In genomic region chr16:51617579-51617978, GRCm38 (mm10) we compare ENCODE assay signal across 25 mouse cellular contexts.
A peak's percentile ranks its signal among the peaks of the same experiment; 100 is the strongest.
DNase-seq lines count a peak whose midpoint lies in the region; ATAC-seq and TF ChIP-seq lines count a peak whose summit lies in the region.
"Had no signal": no experiment of that assay in that cellular context is flagged by ENCODE, and none has a peak within 500 bp of the region (broad histone marks: within the 10 kb centered on the region; RNA-seq: fewer than 3 reads in every experiment).

No protein-coding gene starts in this region.

- TF ChIP-seq CTCF in intestine, postnatal 0 days (IDR thresholded peaks at IDR 0.05; ENCODE audit: low read depth) = no peak

- ATAC-seq in intestine, embryonic 16.5 days = peak; percentile 50; the same call in 1 of the 2 replicates
- ATAC-seq in intestine, embryonic 15.5 days = no peak
- peak; percentile 36; the same call in 1 of the 2 replicates for ATAC-seq in intestine, postnatal 0 days
- ATAC-seq in stomach, embryonic 14.5 days (ENCODE audit: insufficient number of reproducible peaks, insufficient read depth, low FRiP score, low read depth) = peak; percentile 53
- peak; percentile 86; the same call in 1 of the 2 replicates for ATAC-seq in stomach, embryonic 16.5 days (ENCODE audit: insufficient read depth, low FRiP score)
- no peak for ATAC-seq in forebrain, embryonic 15.5 days (replicated peaks)
- ATAC-seq: activated CD4-positive, CD25-positive, alpha-beta regulatory T cell, adult 4 months; CD4-positive, CD25-positive, alpha-beta regulatory T cell, adult 4 months; forebrain, embryonic 13.5 days; Patski had no signal

- no peak overlapping the region for H3K9ac ChIP-seq in intestine, embryonic 16.5 days (ENCODE audit: low read depth, low read length)
- H3K9ac ChIP-seq in intestine, embryonic 15.5 days = no peak overlapping the region
- H3K9ac ChIP-seq in intestine, postnatal 0 days (ENCODE audit: low read depth, low read length) = no peak overlapping the region
- no peak overlapping the region for H3K9ac ChIP-seq in stomach, embryonic 14.5 days (replicated peaks; ENCODE audit: low read depth, low read length)
- H3K9ac ChIP-seq in stomach, embryonic 16.5 days (ENCODE audit: low read length) = no peak overlapping the region
- H3K9ac ChIP-seq in forebrain, embryonic 15.5 days (replicated peaks) = no peak overlapping the region
- H3K9ac ChIP-seq: embryonic facial prominence, embryonic 12.5 days; forebrain, embryonic 13.5 days had no signal

- H3K36me3 ChIP-seq in intestine, embryonic 16.5 days (ENCODE audit: control insufficient read depth, insufficient read depth, low read length) = no peaks in the 10 kb centered on the region
- no peaks in the 10 kb centered on the region for H3K36me3 ChIP-seq in intestine, embryonic 15.5 days
- no peaks in the 10 kb centered on the region for H3K36me3 ChIP-seq in intestine, postnatal 0 days (ENCODE audit: control insufficient read depth, insufficient read depth)
- H3K36me3 ChIP-seq in stomach, embryonic 14.5 days (ENCODE audit: control insufficient read depth, insufficient read depth, low read length) = no peaks in the 10 kb centered on the region
- H3K36me3 ChIP-seq in stomach, embryonic 16.5 days (ENCODE audit: control insufficient read depth, insufficient read depth, low read length) = no peaks in the 10 kb centered on the region
- no peaks in the 10 kb centered on the region for H3K36me3 ChIP-seq in forebrain, embryonic 15.5 days
- H3K36me3 ChIP-seq: embryonic facial prominence, embryonic 10.5 days; embryonic facial prominence, embryonic 12.5 days; G1E had no signal

- no peak overlapping the region for H3K27ac ChIP-seq in intestine, embryonic 16.5 days (ENCODE audit: low read length)
- H3K27ac ChIP-seq in intestine, embryonic 15.5 days = no peak overlapping the region
- no peak overlapping the region for H3K27ac ChIP-seq in intestine, postnatal 0 days (ENCODE audit: low read depth, low read length)
- no peak overlapping the region for H3K27ac ChIP-seq in stomach, embryonic 14.5 days (ENCODE audit: low read length)
- H3K27ac ChIP-seq in stomach, embryonic 16.5 days (ENCODE audit: low read length) = no peak overlapping the region
- H3K27ac ChIP-seq in forebrain, embryonic 15.5 days (replicated peaks) = no peak overlapping the region
- H3K27ac ChIP-seq: embryonic facial prominence, embryonic 10.5 days; embryonic facial prominence, embryonic 12.5 days; forebrain, embryonic 13.5 days had no signal

- H3K4me3 ChIP-seq in intestine, embryonic 16.5 days (ENCODE audit: low read length) = no peak overlapping the region
- H3K4me3 ChIP-seq in intestine, embryonic 15.5 days (replicated peaks) = no peak overlapping the region
- no peak overlapping the region for H3K4me3 ChIP-seq in intestine, postnatal 0 days (ENCODE audit: low read depth, low read length)
- no peak overlapping the region for H3K4me3 ChIP-seq in stomach, embryonic 14.5 days (ENCODE audit: low read depth, low read length)
- no peak overlapping the region for H3K4me3 ChIP-seq in stomach, embryonic 16.5 days (replicated peaks; ENCODE audit: low read length)
- no peak overlapping the region for H3K4me3 ChIP-seq in forebrain, embryonic 15.5 days
- H3K4me3 ChIP-seq: embryonic facial prominence, embryonic 10.5 days; embryonic facial prominence, embryonic 12.5 days; forebrain, embryonic 13.5 days had no signal

- no peaks in the 10 kb centered on the region for H3K4me1 ChIP-seq in intestine, embryonic 16.5 days (ENCODE audit: control insufficient read depth, insufficient read depth, low read length)
- no peaks in the 10 kb centered on the region for H3K4me1 ChIP-seq in intestine, embryonic 15.5 days (replicated peaks)
- no peaks in the 10 kb centered on the region for H3K4me1 ChIP-seq in intestine, postnatal 0 days (replicated peaks; ENCODE audit: control insufficient read depth, insufficient read depth, low read length)
- no peaks in the 10 kb centered on the region for H3K4me1 ChIP-seq in stomach, embryonic 14.5 days (ENCODE audit: control insufficient read depth, insufficient read depth, low read length)
- no peaks in the 10 kb centered on the region for H3K4me1 ChIP-seq in stomach, embryonic 16.5 days (ENCODE audit: control insufficient read depth, insufficient read depth, low read length)
- no peaks in the 10 kb centered on the region for H3K4me1 ChIP-seq in forebrain, embryonic 15.5 days
- H3K4me1 ChIP-seq: embryonic facial prominence, embryonic 10.5 days; embryonic facial prominence, embryonic 12.5 days; forebrain, embryonic 13.5 days had no signal

- no peaks in the 10 kb centered on the region for H3K9me3 ChIP-seq in intestine, embryonic 16.5 days (ENCODE audit: control insufficient read depth, low read length)
- H3K9me3 ChIP-seq in intestine, embryonic 15.5 days = no peaks in the 10 kb centered on the region
- H3K9me3 ChIP-seq in intestine, postnatal 0 days (ENCODE audit: control insufficient read depth) = no peaks in the 10 kb centered on the region
- no peaks in the 10 kb centered on the region for H3K9me3 ChIP-seq in stomach, embryonic 14.5 days (ENCODE audit: control insufficient read depth, low read depth, low read length)
- no peaks in the 10 kb centered on the region for H3K9me3 ChIP-seq in stomach, embryonic 16.5 days (replicated peaks; ENCODE audit: control insufficient read depth, low read length)
- H3K9me3 ChIP-seq in forebrain, embryonic 15.5 days = no peaks in the 10 kb centered on the region
- H3K9me3 ChIP-seq: embryonic facial prominence, embryonic 10.5 days; embryonic facial prominence, embryonic 12.5 days; forebrain, embryonic 13.5 days; G1E had no signal

- H3K4me2 ChIP-seq in intestine, embryonic 16.5 days (ENCODE audit: low read depth, low read length) = no peak overlapping the region
- no peak overlapping the region for H3K4me2 ChIP-seq in intestine, embryonic 15.5 days (replicated peaks)
- no peak overlapping the region for H3K4me2 ChIP-seq in intestine, postnatal 0 days (replicated peaks; ENCODE audit: low read depth)
- H3K4me2 ChIP-seq in stomach, embryonic 14.5 days (replicated peaks; ENCODE audit: low read depth, low read length) = no peak overlapping the region
- no peak overlapping the region for H3K4me2 ChIP-seq in stomach, embryonic 16.5 days (ENCODE audit: low read depth, low read length)
- H3K4me2 ChIP-seq in forebrain, embryonic 15.5 days (replicated peaks) = no peak overlapping the region
- H3K4me2 ChIP-seq: embryonic facial prominence, embryonic 12.5 days; forebrain, embryonic 13.5 days had no signal

- H3K27me3 ChIP-seq in intestine, embryonic 16.5 days (replicated peaks; ENCODE audit: control insufficient read depth, insufficient read depth, low read length) = no peaks in the 10 kb centered on the region
- H3K27me3 ChIP-seq in intestine, embryonic 15.5 days (replicated peaks) = no peaks in the 10 kb centered on the region
- H3K27me3 ChIP-seq in intestine, postnatal 0 days (replicated peaks; ENCODE audit: control insufficient read depth, insufficient read depth, low read length) = no peaks in the 10 kb centered on the region
- no peaks in the 10 kb centered on the region for H3K27me3 ChIP-seq in stomach, embryonic 14.5 days (ENCODE audit: control insufficient read depth, insufficient read depth, low read length)
- H3K27me3 ChIP-seq in stomach, embryonic 16.5 days (ENCODE audit: control insufficient read depth, insufficient read depth, low read length) = no peaks in the 10 kb centered on the region
- H3K27me3 ChIP-seq in forebrain, embryonic 15.5 days = no peaks in the 10 kb centered on the region
- H3K27me3 ChIP-seq: CH12.LX; embryonic facial prominence, embryonic 12.5 days; forebrain, embryonic 13.5 days; Patski had no signal

- DNase-seq in gastrocnemius, adult 8-10 months (ENCODE audit: low spot score in 2 of 2) = no peak
- DNase-seq in retina, embryonic 14.5 days (ENCODE audit: low spot score) = no peak
- DNase-seq: adrenal gland, adult 8-10 months; adrenal gland, postnatal 14 days; adrenal gland, postnatal 36 days; B cell, adult 2 months; cerebellum, adult 11-12 months; cerebellum, adult 2 months; cerebellum, adult 9-10 months; cerebellum, postnatal 10 days; cerebellum, postnatal 25 days had no signal

Comparison
In these comparisons a context has a peak if more than half of its experiments do, and no peak if none do; other contexts are left out.
1. ATAC-seq: peak in intestine, embryonic 16.5 days (single experiment), intestine, postnatal 0 days (single experiment), stomach, embryonic 14.5 days (single experiment) and stomach, embryonic 16.5 days (single experiment); none in intestine, embryonic 15.5 days (single experiment) and forebrain, embryonic 15.5 days (single experiment).